Mouse (Mus musculus): Measurements from ENCODE around the gene Pip5k1c.

GRCm38 (mm10) chr10:81342686-81343505 is 50.1 kb downstream of the Pip5k1c start, which contains the start of gene Gipc3:
- TF ChIP-seq MAX (IDR thresholded peaks at IDR 0.05; ENCODE audit: low read depth) (no peak), TCF12 (IDR thresholded peaks at IDR 0.05; ENCODE audit: insufficient read depth, poor library complexity, severe bottlenecking) (no peak), POLR2AphosphoS2 (IDR thresholded peaks at IDR 0.05; ENCODE audit: insufficient read length, low read depth) (no peak), E2F4 (IDR thresholded peaks at IDR 0.05; ENCODE audit: insufficient read depth) (no peak), POLR2A (IDR thresholded peaks at IDR 0.05; ENCODE audit: insufficient read length, low read depth) (no peak)

Data from myocyte (in vitro differentiated cells).